Mouse (Mus musculus) retina, adult 2 months (tissue): ENCODE data around the gene Zfp553.

Experiments
- DNase-seq: peaks from one replicate; pipeline ENCODE4 v3.0.0-alpha.2; 2012; ENCODE audit warnings: low read depth, low spot score

Gene Zfp553

DNA sequence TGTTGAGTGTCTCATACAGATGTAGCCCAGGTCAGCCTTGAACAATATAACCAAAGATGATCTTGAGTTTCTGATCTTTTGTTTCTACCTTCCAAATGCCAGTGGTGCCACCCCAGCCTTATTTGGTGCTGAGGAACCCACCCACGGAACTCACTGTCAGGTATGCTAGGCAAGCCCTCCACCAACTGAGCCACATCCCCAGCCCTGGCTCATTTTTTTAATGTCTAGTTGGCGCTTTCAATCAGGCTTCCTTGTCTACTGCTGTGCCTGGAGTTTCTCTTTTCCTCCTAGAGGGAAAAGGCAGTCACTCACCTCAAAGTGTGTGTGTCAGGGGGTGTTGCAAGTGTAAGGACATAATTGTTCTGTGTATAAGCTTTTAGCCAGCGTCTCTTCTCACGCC lies 38.2 kb downstream of the Zfp553 start:
- DNase-seq = no peak

DNA sequence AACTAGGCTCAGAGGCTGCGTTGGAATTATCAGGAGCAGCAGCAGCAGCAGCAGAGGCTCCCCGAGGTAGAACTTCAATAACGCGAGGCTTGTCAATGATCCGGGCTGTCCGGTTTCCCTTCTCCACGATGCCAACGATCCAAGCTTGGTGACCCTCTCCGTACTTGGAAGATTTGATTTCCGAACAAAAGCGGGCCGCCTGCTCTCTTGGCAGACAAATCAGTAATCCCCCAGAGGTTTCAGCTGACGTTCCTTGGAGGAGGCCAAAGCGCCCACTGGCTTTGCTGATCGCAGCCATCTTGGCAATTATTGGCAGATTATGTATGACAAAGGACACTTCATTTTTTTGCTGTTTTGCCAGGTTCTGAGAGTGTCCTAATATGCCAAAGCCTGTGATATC lies 39.7 kb downstream of the Zfp553 start:
- DNase-seq = no peak

DNA sequence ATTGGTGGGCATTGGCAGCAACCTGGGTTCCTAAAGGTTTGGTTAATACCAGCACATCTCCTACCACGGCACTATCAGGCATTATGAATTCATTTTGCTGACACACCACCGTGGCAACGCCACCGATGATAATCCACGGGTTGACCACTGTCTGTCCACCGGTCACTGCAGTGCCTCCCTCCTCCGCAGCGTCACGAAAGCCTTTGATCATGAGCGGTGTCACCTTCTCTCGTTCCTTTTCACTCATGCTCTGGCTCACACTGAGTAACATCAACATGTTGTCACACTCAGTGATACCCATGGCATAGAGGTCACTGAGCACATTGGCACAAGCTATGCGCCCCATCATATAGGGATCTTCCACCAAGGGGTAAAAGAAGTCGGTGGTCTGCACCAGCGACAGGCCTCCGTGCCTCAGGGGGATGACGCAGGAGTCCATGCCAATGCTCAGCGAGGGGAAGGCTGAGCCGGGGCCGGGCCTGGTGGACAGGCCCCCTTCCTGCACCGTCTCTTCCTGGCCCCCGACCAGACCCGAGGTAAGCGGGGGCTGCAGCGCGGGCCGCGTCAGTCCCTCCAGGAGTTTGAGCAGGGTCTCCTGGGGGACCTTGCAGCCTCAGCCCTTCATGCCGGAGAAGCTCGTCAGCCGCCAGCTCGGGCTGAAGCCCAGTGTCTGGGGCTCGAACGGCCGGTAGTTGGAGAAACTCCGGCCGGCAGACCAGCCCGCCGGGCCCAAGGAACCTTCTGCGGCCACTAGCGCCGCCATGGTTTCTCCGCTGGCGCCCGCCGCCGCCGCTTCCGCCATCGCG lies 40.5 kb downstream of the Zfp553 start:
- no peak for DNase-seq

DNA sequence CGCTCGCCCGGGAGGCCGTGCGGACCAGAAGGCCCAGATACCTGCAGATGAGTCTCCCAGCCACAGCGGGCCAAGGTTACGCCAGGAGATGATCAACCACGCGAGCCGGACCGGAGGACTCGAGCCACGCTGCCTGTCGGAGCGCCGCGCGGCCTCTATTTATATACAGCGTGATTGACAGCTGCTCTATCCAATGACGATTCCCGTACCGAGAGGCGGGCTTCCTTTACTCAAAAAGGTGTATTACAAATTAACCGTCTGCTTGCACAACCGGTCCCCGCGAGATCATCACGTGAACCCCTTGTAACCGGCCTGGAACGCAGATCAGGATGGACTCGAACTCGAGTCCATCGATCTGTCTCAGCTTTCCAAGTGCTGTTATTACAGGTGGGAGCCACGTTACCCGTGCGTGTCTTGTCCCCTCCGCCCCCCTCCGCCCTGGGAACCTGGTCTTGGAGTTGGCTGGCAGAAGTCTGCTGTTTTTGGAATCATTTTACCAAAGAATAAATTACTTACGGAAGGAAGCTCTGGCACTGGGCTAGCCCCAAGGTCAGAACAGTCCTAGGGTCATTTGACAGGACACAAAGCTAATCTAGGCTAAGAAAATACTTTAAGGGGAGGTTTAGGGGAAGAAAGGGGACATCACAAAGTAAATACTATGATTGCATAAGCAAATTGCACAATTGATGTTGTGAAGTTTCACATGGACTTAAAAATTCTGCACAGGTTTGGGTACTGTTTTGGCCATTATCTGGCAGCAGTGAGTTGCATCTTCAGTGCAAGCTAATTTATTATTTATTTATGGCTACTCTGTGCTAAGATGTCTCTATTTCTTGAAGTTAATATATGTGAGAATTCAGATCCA lies 41.3 kb downstream of the Zfp553 start, which contains the start of gene Sephs2:
Sephs2 (minus strand) TSS at position 131 of the 865 bp plus-strand sequence.
- peak; percentile 93 for DNase-seq

DNA sequence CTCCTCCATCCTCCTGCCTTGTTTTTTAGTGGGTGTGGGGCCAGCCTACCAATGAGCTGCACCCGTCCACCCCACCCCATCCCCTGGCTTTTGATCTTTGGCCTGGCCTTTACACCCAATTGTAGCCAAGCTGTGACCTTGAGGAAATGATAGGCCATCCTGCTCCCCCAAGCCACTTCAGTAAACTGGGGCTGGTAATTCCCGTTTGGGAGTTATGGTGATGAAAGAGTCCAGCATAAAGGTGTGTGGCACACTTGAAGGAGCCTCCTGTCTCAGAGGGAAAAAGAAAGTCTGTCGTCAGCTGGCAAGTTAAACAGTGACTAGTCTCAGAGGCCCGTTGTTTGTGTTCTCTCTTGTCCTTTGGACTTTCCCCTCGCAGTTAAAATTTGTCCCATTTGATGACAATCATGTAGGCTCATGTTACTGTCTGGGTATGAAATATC lies 43.7 kb downstream of the Zfp553 start:
- no peak for DNase-seq

DNA sequence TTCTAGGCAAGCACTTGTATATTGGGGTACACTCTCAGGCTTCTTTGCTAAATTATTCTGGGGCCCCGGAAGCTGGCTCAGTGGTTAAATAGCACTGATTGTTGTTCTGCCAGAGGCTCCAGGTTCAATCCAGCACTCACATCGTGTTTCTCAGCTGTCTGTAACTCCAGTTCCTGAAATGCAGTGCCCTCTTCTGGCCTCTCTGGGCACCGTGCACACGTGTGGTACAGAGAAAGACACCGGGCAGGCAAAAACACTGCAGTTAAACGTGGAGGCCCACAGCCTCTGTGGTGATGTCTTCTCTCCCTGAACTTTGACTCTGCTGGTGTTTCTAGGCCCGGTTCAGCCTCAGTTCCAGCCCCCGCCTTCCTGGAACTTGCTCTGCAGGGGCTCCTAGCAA lies 45.5 kb downstream of the Zfp553 start:
- DNase-seq = no peak

DNA sequence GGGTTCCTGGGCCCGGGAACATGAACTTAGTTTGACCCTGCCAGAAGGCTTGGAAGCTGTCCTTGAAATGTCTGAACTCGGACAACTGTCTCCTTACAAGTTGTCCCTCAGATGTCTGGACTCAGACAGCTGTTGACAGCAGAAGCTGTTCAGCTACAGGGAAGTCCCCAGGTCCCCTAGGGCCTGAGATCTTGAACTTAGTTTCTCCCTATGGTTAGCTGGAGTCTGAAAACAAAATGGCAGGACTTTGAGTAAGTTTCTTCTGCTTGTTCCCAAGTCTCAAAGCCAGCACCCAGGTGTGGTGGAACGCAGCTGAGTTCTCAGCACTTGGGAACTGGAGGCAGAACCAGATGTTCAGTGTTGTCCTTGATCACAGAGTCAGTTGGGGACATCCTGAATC lies 47.2 kb downstream of the Zfp553 start:
- DNase-seq = no peak

DNA sequence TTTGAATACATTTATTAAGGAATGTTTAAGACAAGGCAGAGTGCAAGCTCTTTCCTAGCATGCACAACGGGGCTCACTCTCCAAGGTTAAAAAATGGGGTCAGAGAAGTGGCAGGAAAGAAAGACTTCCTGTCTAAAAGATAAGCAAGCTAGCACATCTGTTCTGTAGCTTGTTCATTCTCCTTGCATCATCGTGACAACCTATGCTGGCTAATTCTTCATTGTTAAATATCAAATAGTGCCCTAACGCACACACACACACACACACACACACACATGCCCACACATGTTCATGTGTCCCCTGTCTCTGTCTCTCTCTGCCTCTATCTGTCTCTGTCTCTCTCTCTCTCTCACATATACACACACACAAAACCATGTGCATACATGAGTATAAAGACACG lies 48.3 kb downstream of the Zfp553 start:
- no peak for DNase-seq

DNA sequence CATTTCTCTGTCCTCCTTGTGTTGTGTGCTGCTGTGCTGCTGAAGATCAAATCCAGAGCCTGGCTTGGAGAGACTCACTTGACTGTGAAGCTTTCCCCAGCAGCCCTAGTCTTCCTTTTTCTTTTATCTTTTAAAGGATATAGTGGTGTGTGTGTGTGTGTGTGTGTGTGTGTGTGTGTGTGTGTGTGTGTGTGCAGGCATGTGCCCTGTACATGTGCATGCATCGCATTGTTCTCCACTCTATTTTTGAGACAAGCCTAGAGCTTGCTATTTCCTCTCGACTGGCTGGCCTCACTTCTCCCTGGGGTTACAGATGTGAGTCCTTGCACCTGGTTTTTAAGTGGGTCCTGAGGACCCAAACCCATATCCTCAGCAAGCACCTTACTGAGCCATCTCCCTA lies 49.3 kb downstream of the Zfp553 start:
- DNase-seq = no peak

DNA sequence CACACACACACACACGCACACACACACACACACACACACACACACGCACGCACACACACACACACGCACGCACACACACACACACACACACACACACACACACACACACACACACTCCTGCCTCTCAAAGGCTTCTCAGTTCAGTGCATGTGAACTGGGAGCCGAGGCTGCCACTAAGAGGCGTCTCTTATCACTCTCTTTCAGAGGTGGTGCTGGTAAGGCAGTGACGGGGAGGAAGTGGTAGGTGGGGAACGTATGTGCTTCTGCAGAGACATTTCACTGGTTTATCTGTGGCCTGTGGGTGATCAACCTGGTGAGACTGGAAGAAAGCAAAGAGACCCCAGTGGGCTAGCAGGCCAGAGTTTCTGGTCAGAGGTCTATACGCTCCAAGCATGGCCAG lies 52.3 kb downstream of the Zfp553 start:
- DNase-seq = no peak
